Mouse (Mus musculus): ENCODE data around the gene Speer2. TPM values are rescaled to one million over a fixed set of nuclear protein-coding genes. Genes with fewer than 3 reads are reported as not detected.

The Speer2 gene
- polyA plus RNA-seq (2016; fragmentation: Nextera tagmentation; extraction: Ambion mirVana) = not detected in 2 replicates

DNA sequence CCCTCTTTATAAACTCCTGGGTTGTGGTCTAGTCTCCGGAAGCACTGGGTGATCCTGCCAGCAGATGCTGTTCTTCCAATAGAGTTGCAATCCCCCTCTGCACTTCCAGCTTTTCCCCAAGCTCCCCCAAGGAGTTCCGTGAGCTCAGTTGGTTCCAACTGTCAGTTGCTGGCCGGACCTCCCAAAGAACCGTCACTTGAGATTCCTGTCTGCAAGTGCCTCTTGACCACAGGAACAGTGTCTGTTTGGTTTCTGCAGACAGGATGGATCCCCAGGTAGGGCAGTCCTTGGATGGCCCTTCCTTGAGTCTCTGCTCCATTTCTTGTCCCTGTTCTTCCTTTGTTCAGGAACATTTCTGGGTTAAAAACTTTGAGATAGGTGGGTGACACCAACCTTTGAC, at the start of gene Speer2:
Gene Speer2, minus strand, starts transcription at position 101 of the 400 bp plus-strand sequence.
- no peaks in the 10 kb centered on the region for H3K4me1 ChIP-seq
- no peaks in the 10 kb centered on the region for H3K36me3 ChIP-seq
- 94% methylated on average over 4 of the region's 4 CpGs for WGBS
- H3K4me3 ChIP-seq = no peak within 1 kb of the TSS
- no peak for ATAC-seq (ENCODE audit: insufficient number of reproducible peaks, insufficient read depth, low FRiP score, low TSS enrichment)
- no peak within 1 kb of the TSS for H3K4me2 ChIP-seq (replicated peaks)
- no peak within 1 kb of the TSS for H3K27ac ChIP-seq
- H3K27me3 ChIP-seq = no peaks in the 10 kb centered on the region
- H3K9me3 ChIP-seq = no peaks in the 10 kb centered on the region
- no peak within 1 kb of the TSS for H3K9ac ChIP-seq

DNA sequence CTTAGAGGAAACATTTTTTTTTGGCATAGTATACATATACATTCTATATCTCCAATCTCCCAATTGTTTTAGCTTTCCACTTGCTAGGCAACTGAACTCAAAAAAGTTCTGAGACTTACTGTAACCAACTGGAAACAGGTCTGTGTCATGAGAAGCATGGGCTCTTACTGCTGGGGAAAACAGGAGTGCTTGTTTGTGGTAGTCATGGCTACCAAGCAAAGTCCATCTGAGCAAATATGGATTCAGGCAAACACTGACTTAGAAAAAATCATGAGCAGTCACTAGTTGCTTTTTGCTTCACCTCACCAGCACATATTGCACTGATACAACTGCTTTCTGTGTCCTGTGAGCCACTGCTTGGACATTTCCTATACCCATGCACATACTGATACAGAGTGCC, 40.8 kb upstream of the Speer2 start:
- Histone ChIP-seq H3K27me3 (no peaks in the 10 kb centered on the region), H3K4me2 (replicated peaks) (no peak overlapping the region), H3K27ac (no peak overlapping the region), H3K36me3 (no peaks in the 10 kb centered on the region), H3K4me3 (no peak overlapping the region), H3K9ac (no peak overlapping the region), H3K4me1 (no peaks in the 10 kb centered on the region), H3K9me3 (no peaks in the 10 kb centered on the region)
- ATAC-seq (ENCODE audit: insufficient number of reproducible peaks, insufficient read depth, low FRiP score, low TSS enrichment) = no peak

DNA sequence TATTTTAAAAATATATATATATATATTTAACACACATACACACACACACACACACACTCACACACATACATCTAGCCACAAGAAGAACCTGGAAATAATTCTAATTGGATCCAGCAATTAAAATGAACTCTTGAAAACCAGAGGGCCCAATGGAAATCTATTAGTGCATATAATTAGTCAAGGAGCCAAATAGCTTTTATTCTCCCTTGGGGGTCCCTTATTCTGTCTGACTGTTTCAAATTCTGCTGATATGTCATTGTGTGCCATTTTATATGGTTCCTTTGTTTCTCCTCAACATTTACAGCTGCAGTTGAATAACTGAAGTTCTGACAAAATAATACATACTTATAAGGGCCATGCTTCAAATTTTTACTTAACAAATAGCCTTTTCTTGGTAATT, 17.2 kb upstream of the Speer2 start:
- Histone ChIP-seq H3K27me3 (no peaks in the 10 kb centered on the region), H3K4me2 (replicated peaks) (no peak overlapping the region), H3K9me3 (no peaks in the 10 kb centered on the region), H3K4me3 (no peak overlapping the region), H3K27ac (no peak overlapping the region), H3K9ac (no peak overlapping the region), H3K36me3 (no peaks in the 10 kb centered on the region), H3K4me1 (no peaks in the 10 kb centered on the region)
- ATAC-seq (ENCODE audit: insufficient number of reproducible peaks, insufficient read depth, low FRiP score, low TSS enrichment) = no peak

- ATAC-seq (ENCODE audit: insufficient number of reproducible peaks, insufficient read depth, low FRiP score, low TSS enrichment) = no peak
- no peak overlapping the region for H3K9ac ChIP-seq
- no peaks in the 10 kb centered on the region for H3K9me3 ChIP-seq
- no peak overlapping the region for H3K27ac ChIP-seq
- no peak overlapping the region for H3K4me3 ChIP-seq
- H3K4me2 ChIP-seq (replicated peaks) = no peak overlapping the region
- H3K27me3 ChIP-seq = no peaks in the 10 kb centered on the region
- 60% methylated on average over 2 of the region's 2 CpGs for WGBS
- no peaks in the 10 kb centered on the region for H3K4me1 ChIP-seq
- H3K36me3 ChIP-seq = no peaks in the 10 kb centered on the region
Measured at GRCm38 (mm10) chr16:69836628-69837027, 26.9 kb downstream of the Speer2 start.

- no peak overlapping the region for H3K4me3 ChIP-seq
- 28% methylated on average over 5 of the region's 5 CpGs for WGBS
- ATAC-seq (ENCODE audit: insufficient number of reproducible peaks, insufficient read depth, low FRiP score, low TSS enrichment) = no peak
Measured at GRCm38 (mm10) chr16:69813652-69814051, 49.9 kb downstream of the Speer2 start.

More at GRCm38 (mm10) chr16:69813652-69814051, 49.9 kb downstream of the Speer2 start:
- Histone ChIP-seq H3K36me3 (no peaks in the 10 kb centered on the region), H3K9ac (no peak overlapping the region), H3K27ac (no peak overlapping the region), H3K27me3 (no peaks in the 10 kb centered on the region), H3K4me2 (replicated peaks) (no peak overlapping the region), H3K9me3 (no peaks in the 10 kb centered on the region), H3K4me1 (no peaks in the 10 kb centered on the region)
